Mouse (Mus musculus) left cerebral cortex, postnatal 4 days (tissue): ENCODE measurements around the gene Psmd11. TPM values are rescaled to one million over a fixed set of nuclear protein-coding genes. Genes with fewer than 3 reads are reported as not detected.

ENCODE experiments used
- total RNA-seq, 2 experiments: library from RNA; stranded (reverse); gene quantifications; 2 replicates each; pipeline ENCODE4 v1.2.3; 2021

The Psmd11 gene
- total RNA-seq, 2 experiments from 2014 or later: 117 to 120 TPM

Other genes with a start within 250 kb of the Psmd11 start
- 1 to 10 TPM; 1.6 to 1.7 TPM for gene Rnf135, start 244.8 kb upstream of the Psmd11 start, total RNA-seq
- gene Rhot1, start 219.6 kb upstream of the Psmd11 start, total RNA-seq: 10 to 100 TPM; 64.9 to 65.2 TPM
- gene Rhbdl3, start 127.7 kb upstream of the Psmd11 start, total RNA-seq: 1 to 10 TPM; 6.3 to 7.1 TPM
- 10 to 100 TPM; 41.1 to 45.2 TPM for gene 5730455P16Rik, start 50.6 kb upstream of the Psmd11 start, total RNA-seq
- 100 to 1,000 TPM; 193 to 206 TPM for gene Zfp207, start 45.3 kb upstream of the Psmd11 start, total RNA-seq
- 100 to 1,000 TPM; 380 to 382 TPM for gene Cdk5r1, start 48.4 kb downstream of the Psmd11 start, total RNA-seq